Mouse (Mus musculus) gastrocnemius, adult 8-10 months (tissue): ENCODE measurements around the gene Sae1. TPM values are rescaled to one million over a fixed set of nuclear protein-coding genes. Genes with fewer than 3 reads are reported as not detected.

Source experiments
- DNase-seq, 2 experiments: peaks; one replicate each; pipeline ENCODE4 v3.0.0; 2022; ENCODE audit warnings: low spot score in 2 of 2
- total RNA-seq, 4 experiments: library from RNA; stranded (reverse); gene quantifications; 2 replicates each; pipeline ENCODE4 v1.2.4; 2022

Sae1 gene
- total RNA-seq = 10 to 100 TPM; 25.0 to 30.6 (median 26.9) TPM

- peak; percentile 90 to 95 for DNase-seq
Observed at GRCm38 (mm10) chr7:16387160-16388041, at the start of gene Sae1. TSS of gene Sae1 (minus strand) at chr7:16387806.

- DNase-seq = no peak
Observed at GRCm38 (mm10) chr7:16435088-16435487, 47.5 kb upstream of the Sae1 start.

DNA sequence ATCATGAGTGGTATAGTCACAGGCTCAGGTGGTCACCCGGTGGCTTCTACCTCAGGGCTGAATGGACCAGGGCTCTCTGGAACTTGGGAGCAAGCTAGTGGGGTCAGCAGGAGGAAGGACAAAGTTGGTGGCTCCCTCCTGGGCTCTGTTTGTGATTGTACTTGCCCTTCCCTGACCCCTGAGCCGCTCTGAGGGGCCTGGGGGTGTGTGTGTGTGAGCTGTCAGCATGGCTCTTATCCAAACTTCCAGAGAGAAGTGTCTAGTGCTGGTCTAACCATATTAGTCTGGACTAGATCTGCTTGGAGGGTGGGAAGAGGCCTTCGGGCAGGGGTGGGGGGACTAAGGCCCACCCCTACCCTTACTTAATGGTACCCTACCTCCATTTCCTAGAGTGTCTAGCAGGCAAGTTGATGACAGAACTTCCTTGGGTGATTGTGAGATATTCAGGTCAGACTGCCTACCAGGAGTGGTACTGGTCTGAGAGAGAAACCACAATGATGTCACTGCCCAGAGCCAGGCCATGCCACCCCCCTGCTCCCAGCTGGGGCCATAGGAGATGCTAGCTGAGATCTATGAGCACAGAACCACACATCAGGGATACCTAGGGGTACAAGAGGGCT lies 45.9 kb upstream of the Sae1 start:
- no peak for DNase-seq

DNA sequence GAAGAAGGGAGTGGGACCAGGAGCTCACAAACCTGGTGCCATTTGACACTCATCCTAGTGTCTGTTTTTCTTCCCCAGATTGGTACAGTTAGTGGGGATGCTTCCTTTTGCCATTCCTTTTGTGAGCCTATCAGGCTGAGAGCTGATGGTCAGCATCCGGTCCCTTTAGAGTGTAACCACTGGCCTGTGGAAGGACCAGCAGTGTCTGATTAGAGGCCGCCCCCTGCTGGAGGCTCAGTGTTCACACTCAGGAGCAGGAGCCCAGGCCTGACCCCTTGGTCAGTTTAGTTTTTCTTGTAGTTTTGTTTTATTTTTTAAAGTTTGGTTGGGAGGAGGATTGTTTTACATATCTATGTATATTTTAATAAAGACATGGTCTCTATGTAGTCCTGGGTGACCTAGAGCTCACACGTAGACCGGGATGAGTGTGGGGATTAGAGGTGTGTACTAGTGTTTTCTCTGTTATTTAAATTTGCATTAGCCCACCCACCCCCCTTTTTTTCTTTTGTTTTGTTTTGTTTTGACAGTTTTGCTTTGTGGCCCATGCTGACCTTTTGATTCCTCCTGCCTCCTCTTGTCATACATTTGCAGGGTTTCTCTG lies 38.6 kb upstream of the Sae1 start:
- DNase-seq = peak; percentile 62 to 75

GRCm38 (mm10) chr7:16425721-16426120 lies 38.1 kb upstream of the Sae1 start:
- DNase-seq = no peak

- DNase-seq = no peak
Observed at GRCm38 (mm10) chr7:16423731-16424130, 36.1 kb upstream of the Sae1 start.

DNA sequence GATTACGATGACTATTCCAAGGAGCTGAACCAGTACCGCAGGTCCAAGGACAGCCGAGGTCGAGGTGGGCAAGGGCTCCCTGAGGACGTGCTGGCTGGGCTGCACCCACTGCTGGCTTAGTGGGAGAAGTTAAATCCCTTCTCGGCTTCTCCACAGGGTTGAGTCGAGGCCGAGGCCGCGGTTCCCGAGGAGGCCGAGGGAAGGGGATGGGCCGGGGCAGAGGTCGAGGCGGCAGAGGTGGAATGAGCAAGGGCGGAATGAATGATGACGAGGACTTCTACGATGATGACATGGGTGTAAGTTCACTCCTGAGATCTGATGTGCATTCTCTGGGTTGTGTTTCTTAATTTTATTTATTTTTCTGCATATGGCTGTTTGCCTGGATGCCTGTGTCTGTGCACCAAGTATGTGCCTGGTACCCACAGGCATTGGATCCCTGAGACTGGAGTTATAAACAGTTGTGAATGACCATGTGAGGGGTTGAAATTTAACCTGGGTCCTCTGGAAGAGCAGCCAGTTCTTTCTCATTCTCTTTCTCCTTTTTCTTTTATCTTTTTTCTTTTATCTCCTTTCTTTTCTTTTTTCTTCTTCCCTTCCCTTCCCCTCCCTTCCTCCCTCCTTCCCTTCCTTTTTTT lies 34.7 kb upstream of the Sae1 start:
- no peak for DNase-seq

GRCm38 (mm10) chr7:16420493-16421118 lies 33.0 kb upstream of the Sae1 start:
- no peak for DNase-seq

- no peak for DNase-seq
Observed at GRCm38 (mm10) chr7:16418713-16419112, 31.1 kb upstream of the Sae1 start.

DNA sequence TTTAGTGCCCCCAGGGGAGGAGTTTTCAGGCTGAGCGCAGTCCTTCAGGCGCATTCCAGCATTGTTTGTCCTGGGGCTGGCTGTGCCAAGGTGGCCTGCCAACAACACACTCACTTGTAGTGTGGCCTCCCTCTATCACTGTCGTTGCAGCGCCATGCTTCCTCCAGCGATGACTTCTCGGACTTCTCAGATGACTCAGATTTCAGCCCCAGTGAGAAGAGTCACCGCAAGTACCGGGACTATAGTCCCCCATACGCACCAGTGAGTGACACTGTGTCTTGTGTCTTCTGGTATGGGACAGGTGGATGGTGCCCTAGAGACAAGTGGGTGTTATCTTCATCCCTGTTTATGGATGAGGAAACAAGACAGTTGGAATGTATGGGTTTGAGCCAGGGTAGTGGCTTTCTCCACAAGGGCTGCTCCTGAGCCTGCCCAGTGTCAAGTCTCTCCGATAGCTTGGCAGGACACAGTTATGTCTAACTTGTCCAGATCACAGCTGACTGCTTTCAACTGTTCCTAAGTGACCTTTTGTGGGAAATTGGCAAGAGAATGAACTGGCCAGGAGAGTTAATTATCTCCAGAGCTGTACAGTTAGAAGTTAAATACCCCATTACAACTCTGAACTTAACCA lies 29.6 kb upstream of the Sae1 start:
- no peak for DNase-seq

DNA sequence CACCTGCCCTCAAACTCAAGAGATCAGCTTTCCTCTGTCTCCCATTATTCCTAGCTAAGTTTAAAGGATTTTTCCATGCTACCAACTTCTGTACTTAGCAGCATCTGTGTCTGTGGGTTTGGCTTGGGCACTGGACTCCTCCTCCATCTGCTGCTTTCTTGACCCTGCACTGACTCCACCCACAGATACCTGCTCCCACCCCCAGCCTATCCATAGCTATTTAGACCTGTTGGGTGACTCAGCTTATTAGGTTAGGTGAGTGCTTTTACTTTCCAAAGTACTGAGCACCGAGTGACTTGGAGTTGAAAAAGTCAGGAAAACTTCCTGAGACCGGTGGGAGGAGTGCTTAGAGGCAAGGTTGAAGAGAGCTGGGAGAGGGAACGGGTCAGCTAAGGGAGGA lies 27.8 kb upstream of the Sae1 start:
- no peak for DNase-seq

DNA sequence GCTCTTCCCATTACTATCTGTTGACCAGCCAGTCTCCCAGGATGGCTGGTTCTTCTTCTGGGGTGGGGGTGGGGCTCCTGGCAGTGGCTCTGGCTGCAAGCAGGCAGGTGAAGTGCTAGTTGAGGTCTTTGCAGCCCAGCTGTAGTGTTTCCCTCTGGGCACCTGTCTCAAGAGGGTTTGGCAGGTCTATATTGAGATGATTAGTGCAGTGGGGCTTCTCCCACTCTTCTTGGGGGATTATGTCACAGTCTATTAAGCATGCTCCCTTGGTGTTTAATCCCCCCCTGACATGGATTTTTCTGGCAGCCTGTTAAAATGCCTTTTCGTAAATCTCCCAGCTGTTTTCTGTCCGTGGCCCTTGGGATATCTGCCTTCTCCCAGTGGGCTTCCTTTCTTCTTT lies 25.3 kb upstream of the Sae1 start:
- no peak for DNase-seq

DNA sequence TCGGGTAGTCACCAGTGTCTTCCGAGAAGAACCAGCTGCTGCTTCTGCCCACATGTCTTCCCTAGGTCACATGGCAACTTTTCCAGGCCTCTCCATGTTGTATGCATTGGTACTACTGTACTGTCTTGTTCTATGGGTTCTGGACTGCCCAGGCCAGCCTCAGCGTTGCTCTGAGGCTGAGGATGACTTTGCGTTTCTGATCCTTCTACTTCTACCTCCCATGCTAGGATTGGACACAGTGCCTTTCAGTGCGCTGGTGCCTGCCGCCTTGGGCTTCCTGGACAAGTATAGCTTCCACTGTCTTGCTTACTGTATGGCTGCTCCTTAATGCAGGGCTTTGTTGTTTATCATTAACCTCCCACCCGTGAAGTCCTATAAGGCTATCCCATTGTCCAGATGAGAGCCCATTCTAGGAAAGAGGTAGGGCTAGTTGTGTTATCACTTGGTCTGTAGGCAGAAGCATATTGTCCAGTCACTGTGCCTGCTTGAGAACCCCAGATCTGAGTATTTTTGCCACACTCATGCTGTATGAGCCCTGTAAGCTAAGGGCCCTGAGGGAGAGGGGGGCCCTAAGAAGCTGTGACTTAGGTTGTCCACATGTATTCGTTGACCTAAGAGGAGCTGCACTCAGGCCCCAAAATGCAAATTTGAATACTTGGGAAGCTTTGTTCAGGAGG lies 24.8 kb upstream of the Sae1 start:
- DNase-seq = no peak

DNA sequence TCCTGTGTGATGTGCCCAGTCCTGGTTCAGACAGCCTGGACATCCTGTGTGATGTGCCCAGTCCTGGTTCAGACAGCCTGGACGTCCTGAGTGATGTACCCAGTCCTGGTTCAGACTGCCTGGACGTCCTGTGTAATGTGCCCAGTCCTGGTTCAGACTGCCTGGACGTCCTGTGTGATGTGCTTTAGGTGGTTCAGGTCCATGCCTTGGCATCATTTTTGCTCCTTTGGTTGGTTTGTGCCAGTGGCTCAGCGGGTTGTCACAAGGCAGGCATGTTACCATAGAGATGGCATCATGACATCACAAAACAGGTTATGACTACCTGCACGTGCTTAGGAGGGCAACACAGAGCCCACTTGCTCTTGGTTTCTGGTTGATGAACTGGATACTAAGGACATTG lies 23.5 kb upstream of the Sae1 start:
- no peak for DNase-seq

GRCm38 (mm10) chr7:16406978-16407377 lies 19.4 kb upstream of the Sae1 start:
- DNase-seq = no peak

DNA sequence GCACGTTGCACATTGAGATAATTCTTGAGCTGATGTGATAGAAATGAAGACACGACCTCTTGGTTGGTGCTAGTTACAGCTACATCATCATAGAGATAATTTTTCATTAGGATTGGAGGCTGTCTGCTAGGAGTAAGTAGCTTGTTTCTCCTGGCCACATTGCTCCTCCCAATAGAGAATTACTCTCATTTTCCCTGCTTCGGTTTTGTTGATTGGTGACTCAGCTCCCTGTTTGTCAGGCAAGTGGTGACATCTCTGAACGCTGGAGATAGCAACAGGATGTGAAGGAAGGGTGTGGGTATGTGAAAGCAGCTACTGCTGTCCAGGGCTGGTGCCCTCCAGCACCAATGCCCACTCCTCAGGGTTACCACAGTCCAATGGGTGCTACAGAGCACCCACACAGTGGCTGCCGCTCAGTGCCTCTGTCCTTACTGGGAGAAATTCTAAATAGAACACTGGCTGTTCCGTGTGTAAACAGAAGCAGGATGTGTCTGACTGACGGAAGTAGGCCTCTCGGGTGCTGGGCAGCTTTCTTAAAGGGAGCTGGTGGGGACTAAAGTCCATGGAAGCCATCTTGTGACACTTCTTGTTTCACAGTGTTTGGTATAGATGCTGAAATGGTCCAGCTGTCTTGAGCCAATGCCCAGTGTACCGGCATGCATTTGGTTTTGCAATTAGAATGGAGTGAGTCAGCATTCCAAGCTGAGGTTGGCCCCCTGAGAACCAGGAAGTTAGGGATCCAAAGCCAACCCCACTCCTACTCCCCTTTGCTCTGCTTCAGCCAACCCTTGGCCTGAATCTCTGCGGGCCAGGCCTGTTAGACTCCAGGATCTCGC lies 18.1 kb upstream of the Sae1 start:
- peak; percentile 63 to 71 for DNase-seq

GRCm38 (mm10) chr7:16405073-16405455 lies 17.5 kb upstream of the Sae1 start:
- DNase-seq = peak; percentile 37 to 60

DNA sequence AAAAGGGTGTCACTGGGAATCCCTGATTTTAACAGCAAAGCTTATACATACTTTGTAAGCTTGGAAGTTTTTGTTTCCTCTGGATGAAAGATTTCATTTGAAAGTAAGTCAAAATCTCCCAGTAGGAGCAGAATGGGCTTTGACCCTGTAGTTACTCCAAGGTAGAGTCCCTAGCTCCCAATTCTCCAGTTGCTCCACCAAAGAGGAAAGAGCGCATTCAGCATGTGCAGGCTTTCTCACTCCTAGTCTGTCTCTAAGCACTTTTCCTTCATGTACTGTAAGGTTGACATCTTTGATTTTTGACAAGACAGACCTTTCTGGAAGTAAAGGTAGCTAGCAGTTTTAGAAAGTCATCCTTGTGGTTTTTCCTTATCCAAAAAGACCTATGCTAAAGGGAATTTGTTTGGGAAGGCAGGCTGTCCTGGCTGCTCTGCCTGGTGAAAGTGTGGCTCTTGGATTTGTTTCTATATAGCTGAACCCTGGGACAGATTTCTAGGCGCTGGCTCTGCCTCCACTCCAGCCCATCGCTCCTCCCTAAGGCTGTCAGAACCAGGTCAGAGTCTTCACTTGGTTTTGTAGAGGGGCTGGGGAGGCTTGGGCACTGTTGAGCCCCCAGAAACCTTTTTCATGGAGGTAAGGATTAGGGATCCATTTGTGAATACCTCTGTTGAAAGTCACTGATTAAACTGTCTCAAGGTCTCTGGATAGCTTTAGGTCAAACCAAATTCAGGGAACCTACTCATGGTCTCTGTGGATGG lies 16.9 kb upstream of the Sae1 start:
- no peak for DNase-seq
